Mouse (Mus musculus): ENCODE results near the gene Adam12. TPM values are rescaled to one million over a fixed set of nuclear protein-coding genes. Genes with fewer than 3 reads are reported as not detected.

The Adam12 gene
- 9.4 TPM for polyA plus RNA-seq (2021)

- no peak for ATAC-seq
- ChIA-PET POLR2A (no interaction called here), CTCF (interaction anchor here (1.7 kb wide), 1 partner anchor 15 kb away, joined by 4 read pairs; no protein-coding TSS in a partner anchor)
- in situ Hi-C loops (cut with MboI; ENCODE audit: low pct_unique_long_range_greater_than_20kb): no loop called here
- no peak for DNase-seq (ENCODE audit: low read depth, low spot score)
- no peak for TF ChIP-seq CTCF (IDR thresholded peaks at IDR 0.05)
- H3K27me3 ChIP-seq: no peaks in the 10 kb centered on the region
Measured at GRCm38 (mm10) chr7:134231378-134232346, at the start of gene Adam12. Adam12 (minus strand) TSS chr7:134232146.

- in situ Hi-C loops (cut with MboI; ENCODE audit: low pct_unique_long_range_greater_than_20kb): loop anchor here (25.0 kb wide), 1 partner anchor 489 kb away; no protein-coding TSS in a partner anchor
- ChIA-PET POLR2A (no interaction called here), CTCF (interaction anchor here (1.7 kb wide), 1 partner anchor 10 kb away, joined by 4 read pairs; no protein-coding TSS in a partner anchor)
- TF ChIP-seq CTCF (IDR thresholded peaks at IDR 0.05): no peak
- ATAC-seq (no peak), DNase-seq (ENCODE audit: low read depth, low spot score) (no peak)
- H3K27me3 ChIP-seq: no peaks in the 10 kb centered on the region
Measured at GRCm38 (mm10) chr7:134272956-134273355, 41.0 kb upstream of the Adam12 start.

GRCm38 (mm10) chr7:134272421-134272820, 40.5 kb upstream of the Adam12 start:
- TF ChIP-seq CTCF (IDR thresholded peaks at IDR 0.05): no peak
- ATAC-seq (no peak), DNase-seq (ENCODE audit: low read depth, low spot score) (no peak)
- no peaks in the 10 kb centered on the region for H3K27me3 ChIP-seq
- ChIA-PET POLR2A (no interaction called here), CTCF (interaction anchor here (1.7 kb wide), 1 partner anchor 10 kb away, joined by 4 read pairs; no protein-coding TSS in a partner anchor)
- in situ Hi-C loops (cut with MboI; ENCODE audit: low pct_unique_long_range_greater_than_20kb): loop anchor here (25.0 kb wide), 1 partner anchor 490 kb away; no protein-coding TSS in a partner anchor

DNA sequence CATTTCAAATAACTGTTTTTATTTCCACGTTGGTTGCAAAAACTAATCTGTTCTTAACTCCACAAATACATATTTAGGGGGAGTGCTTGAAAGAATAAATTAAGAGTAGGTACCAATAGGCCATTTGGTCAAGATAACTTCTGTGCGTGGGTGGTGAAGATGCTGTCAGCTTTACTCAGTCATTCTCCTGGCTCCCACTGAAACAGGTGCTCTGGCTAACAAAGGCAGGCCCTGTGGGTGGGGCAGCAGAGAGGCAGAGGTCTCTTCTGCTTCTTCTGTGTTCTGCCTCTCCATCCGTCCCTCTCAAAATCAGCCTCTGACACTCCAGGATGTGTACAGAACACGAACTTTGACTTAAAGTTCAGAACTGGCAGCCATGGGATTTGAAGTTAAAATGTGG, 33.8 kb upstream of the Adam12 start:
- ChIA-PET POLR2A (no interaction called here), CTCF (interaction anchor here (1.0 kb wide), 1 partner anchor 13 kb away, joined by 3 read pairs; no protein-coding TSS in a partner anchor)
- no peak for TF ChIP-seq CTCF (IDR thresholded peaks at IDR 0.05)
- H3K27me3 ChIP-seq: no peaks in the 10 kb centered on the region
- ATAC-seq (no peak), DNase-seq (ENCODE audit: low read depth, low spot score) (no peak)
- in situ Hi-C loops (cut with MboI; ENCODE audit: low pct_unique_long_range_greater_than_20kb): loop anchor here (10.0 to 25.0 kb wide), 3 partner anchors 279 to 497 kb away; no protein-coding TSS in a partner anchor

GRCm38 (mm10) chr7:134263146-134263906, 31.4 kb upstream of the Adam12 start:
- TF ChIP-seq CTCF (IDR thresholded peaks at IDR 0.05): peak; percentile 91
- CTCF ChIA-PET: interaction anchor here (0.8 to 2.3 kb wide), 9 partner anchors 20 to 408 kb away, joined by 3 to 9 read pairs (median 4); no protein-coding TSS in a partner anchor
- no peaks in the 10 kb centered on the region for H3K27me3 ChIP-seq
- ATAC-seq (peak; percentile 68), DNase-seq (ENCODE audit: low read depth, low spot score) (peak; percentile 94)
- POLR2A ChIA-PET: interaction anchor here (2.2 kb wide), 1 partner anchor 82 kb away, joined by 6 read pairs; no protein-coding TSS in a partner anchor
- in situ Hi-C loops (cut with MboI; ENCODE audit: low pct_unique_long_range_greater_than_20kb): loop anchor here (5.0 to 25.0 kb wide), 5 partner anchors 84 to 499 kb away; no protein-coding TSS in a partner anchor

DNA sequence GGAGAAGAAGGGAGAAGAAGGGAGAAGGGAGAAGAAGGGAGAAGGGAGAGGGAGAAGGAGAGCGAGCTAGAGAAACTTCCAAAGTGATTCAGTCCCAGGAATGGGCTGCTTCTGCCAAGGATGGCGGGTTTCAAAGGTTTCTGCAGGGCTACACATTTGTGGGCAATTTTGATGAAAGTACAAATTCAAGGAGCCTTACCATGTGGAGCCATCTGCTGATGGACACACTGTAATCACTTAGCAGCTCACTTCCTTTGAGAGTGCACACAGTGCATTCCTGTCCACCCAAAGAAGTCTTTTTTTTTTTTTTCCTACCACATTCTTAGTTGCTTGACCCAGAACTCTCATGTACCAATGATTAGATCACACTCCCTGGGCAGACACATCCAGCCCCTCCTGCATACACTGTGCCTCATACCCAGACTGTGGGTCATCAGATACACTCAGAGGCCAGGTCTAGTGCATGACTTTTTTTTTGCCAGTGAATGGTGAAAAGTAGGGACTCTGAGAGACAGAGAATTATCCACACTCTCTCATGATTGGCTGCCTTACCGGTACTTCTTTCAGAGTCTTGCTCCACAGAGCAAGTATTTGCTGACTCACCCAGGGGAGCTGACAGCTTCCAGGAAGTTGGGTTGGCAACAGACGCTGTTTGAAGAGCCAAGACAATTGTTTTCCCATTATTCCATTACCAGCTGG, 29.2 kb upstream of the Adam12 start:
- POLR2A ChIA-PET: interaction anchor here (1.5 to 2.2 kb wide), 2 partner anchors 35 to 84 kb away, joined by 5 to 6 read pairs; no protein-coding TSS in a partner anchor
- ATAC-seq (peak; percentile 92), DNase-seq (ENCODE audit: low read depth, low spot score) (peak; percentile 94)
- in situ Hi-C loops (cut with MboI; ENCODE audit: low pct_unique_long_range_greater_than_20kb): loop anchor here (5.0 to 25.0 kb wide), 5 partner anchors 86 to 501 kb away; no protein-coding TSS in a partner anchor
- CTCF ChIA-PET: interaction anchor here (0.8 to 1.1 kb wide), 2 partner anchors 408 to 451 kb away, joined by 3 read pairs; no protein-coding TSS in a partner anchor
- TF ChIP-seq CTCF (IDR thresholded peaks at IDR 0.05): peak; percentile 58
- H3K27me3 ChIP-seq: no peaks in the 10 kb centered on the region

GRCm38 (mm10) chr7:134250273-134250870, 18.4 kb upstream of the Adam12 start:
- no peak for DNase-seq (ENCODE audit: low read depth, low spot score)
- POLR2A ChIA-PET: interaction anchor here (0.6 kb wide), 1 partner anchor 10 kb away, joined by 3 read pairs; no protein-coding TSS in a partner anchor
- H3K27me3 ChIP-seq: no peaks in the 10 kb centered on the region
- in situ Hi-C loops (cut with MboI; ENCODE audit: low pct_unique_long_range_greater_than_20kb): loop anchor here (25.0 kb wide), 1 partner anchor 512 kb away; no protein-coding TSS in a partner anchor
- CTCF ChIA-PET: interaction anchor here (1.2 to 1.7 kb wide), 2 partner anchors 8 to 10 kb away, joined by 3 to 5 read pairs; no protein-coding TSS in a partner anchor
- TF ChIP-seq CTCF (IDR thresholded peaks at IDR 0.05): no peak
- no peak for ATAC-seq

GRCm38 (mm10) chr7:134248041-134248440, 16.1 kb upstream of the Adam12 start:
- DNase-seq (ENCODE audit: low read depth, low spot score): no peak

GRCm38 (mm10) chr7:134246624-134247023, 14.7 kb upstream of the Adam12 start:
- POLR2A ChIA-PET: no interaction called here
- TF ChIP-seq CTCF (IDR thresholded peaks at IDR 0.05): no peak
- no peak for ATAC-seq

More at GRCm38 (mm10) chr7:134248041-134248440, 16.1 kb upstream of the Adam12 start:
- CTCF ChIA-PET: no interaction called here
- ATAC-seq: no peak
- H3K27me3 ChIP-seq: no peaks in the 10 kb centered on the region
- POLR2A ChIA-PET: no interaction called here
- no peak for TF ChIP-seq CTCF (IDR thresholded peaks at IDR 0.05)
- in situ Hi-C loops (cut with MboI; ENCODE audit: low pct_unique_long_range_greater_than_20kb): no loop called here

More at GRCm38 (mm10) chr7:134246624-134247023, 14.7 kb upstream of the Adam12 start:
- no peaks in the 10 kb centered on the region for H3K27me3 ChIP-seq
- no peak for DNase-seq (ENCODE audit: low read depth, low spot score)
- in situ Hi-C loops (cut with MboI; ENCODE audit: low pct_unique_long_range_greater_than_20kb): no loop called here
- CTCF ChIA-PET: interaction anchor here (1.3 kb wide), 1 partner anchor 16 kb away, joined by 4 read pairs; no protein-coding TSS in a partner anchor

Data from Patski (cell line).